Mouse (Mus musculus) CD8-positive naive resting alpha-beta T cell, adult 57 days (primary cell): ENCODE results near the gene Gm11938. TPM values are rescaled to one million over a fixed set of nuclear protein-coding genes. Genes with fewer than 3 reads are reported as not detected.

Experiments
- total RNA-seq: library from RNA; stranded (reverse); gene quantifications from one replicate; pipeline ENCODE4 v1.2.4, GENCODE M21; 2023

Gene Gm11938
- total RNA-seq, result not detected

GRCm38 (mm10) chr11:99603208-99603607 is at the start of gene Gm11938:
Gene Gm11938 (minus strand): TSS chr11:99603308.

GRCm38 (mm10) chr11:99650136-99650535 is 47.0 kb upstream of the Gm11938 start, which contains the start of gene Gm11555:
Gene Gm11555 (minus strand): TSS chr11:99650236.

DNA sequence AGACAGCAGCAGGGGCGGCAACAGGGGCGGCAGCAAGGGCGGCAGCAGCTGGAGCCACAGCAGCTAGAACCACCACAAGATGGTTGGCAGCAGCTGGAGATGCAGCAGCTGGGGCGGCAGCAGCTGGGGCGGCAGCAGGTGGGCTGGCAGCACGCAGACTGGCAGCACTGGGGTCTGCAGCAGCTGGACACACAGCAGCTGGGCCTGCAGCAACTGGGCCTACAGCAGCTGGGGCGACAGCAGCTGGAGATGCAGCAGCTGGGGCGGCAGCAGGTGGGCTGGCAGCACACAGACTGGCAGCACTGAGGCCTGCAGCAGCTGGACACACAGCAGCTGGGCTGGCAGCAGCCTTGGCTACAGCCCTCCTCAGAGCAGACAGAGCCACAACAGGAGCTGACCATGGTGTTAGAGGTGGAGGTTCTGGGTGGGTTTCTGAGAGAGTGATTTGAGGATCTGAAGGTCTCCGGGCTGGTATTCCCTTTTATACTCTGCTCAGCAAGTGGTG is 40.6 kb upstream of the Gm11938 start, which contains the start of gene Krtap4-7:
Krtap4-7 (minus strand) TSS at position 455 of the 505 bp plus-strand sequence.

GRCm38 (mm10) chr11:99634653-99635134 is 31.6 kb upstream of the Gm11938 start, which contains the start of gene Krtap4-2:
Gene Krtap4-2 (minus strand): TSS chr11:99635084.

GRCm38 (mm10) chr11:99628138-99628537 is 25.0 kb upstream of the Gm11938 start, which contains the start of gene Krtap4-1:
Gene Krtap4-1 (minus strand): TSS chr11:99628238.

GRCm38 (mm10) chr11:99620335-99620734 is 17.2 kb upstream of the Gm11938 start, which contains the start of gene Gm11562:
Gene Gm11562 (minus strand): TSS chr11:99620435.

DNA sequence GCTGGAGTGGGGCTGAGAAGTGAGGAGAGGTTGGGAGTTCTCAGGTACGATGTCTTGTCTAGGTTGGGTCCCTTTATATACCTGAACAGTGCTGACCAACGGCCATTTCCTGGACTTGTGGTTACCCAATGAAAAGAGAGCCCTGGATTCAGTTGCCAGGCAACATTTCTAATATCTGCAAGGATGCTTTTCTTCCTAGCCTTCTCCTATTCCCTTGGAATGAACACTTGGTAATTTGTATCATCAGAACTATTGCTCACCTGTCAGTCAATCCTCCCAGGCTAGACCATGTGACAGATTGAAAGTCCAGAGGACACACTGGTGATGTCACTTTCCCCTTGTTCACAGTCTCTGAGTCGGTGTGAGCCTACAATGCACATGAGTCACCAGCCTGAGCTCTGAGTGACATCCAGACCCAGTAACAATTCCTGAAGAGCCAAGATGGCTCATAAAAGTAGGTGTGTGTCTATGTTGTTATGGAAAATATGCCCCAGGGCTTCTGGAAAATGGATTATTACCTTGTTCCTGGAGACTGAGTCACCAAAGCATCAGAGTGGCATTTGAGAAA is 11.8 kb upstream of the Gm11938 start, which contains the start of gene Krtap2-4:
Krtap2-4 (minus strand) TSS at position 51 of the 568 bp plus-strand sequence.

GRCm38 (mm10) chr11:99610089-99610488 is 7.0 kb upstream of the Gm11938 start, which contains the start of gene Gm11937:
Gene Gm11937 (minus strand): TSS chr11:99610189.

DNA sequence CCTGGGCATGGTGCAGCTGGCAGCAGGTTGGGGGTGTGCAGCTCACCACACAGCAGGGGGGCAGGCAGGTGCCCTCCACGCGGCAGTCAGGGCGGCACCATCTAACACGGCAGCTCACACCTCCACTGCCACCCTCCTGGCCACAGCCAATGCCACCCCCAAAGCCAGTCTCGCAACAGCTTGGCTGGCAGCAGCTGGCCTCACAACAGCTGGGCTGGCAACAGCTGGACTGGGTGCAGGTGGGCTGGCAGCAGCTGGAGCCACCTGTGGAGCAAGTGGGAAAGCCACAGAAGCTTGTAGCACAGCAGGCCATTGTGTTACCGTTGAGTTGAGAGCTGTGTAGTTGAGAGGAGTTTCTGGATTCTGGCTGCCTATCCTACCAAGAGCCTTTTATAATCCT is 5.4 kb downstream of the Gm11938 start, which contains the start of gene Krtap9-3:
Krtap9-3 (minus strand) TSS at position 364 of the 400 bp plus-strand sequence.

DNA sequence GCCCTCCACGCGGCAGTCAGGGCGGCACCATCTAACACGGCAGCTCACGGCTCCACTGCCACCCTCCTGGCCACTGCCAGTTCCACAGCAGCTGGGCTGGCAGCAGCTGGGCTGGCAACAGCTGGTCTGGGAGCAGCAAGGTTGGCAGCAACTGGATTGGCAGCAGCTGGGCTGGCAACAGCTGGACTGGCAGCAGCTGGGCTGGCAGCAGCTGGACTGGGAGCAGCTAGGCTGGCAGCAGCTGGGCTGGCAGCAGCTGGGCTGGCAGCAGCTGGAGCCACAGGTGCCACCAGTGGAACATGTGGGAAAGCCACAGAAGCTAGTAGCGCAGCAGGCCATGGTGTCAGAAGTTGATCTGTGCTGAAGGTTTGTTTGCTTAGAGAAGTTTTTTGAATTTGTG is 12.1 kb downstream of the Gm11938 start, which contains the start of gene Krtap1-3:
Krtap1-3 (minus strand) TSS at position 359 of the 400 bp plus-strand sequence.

DNA sequence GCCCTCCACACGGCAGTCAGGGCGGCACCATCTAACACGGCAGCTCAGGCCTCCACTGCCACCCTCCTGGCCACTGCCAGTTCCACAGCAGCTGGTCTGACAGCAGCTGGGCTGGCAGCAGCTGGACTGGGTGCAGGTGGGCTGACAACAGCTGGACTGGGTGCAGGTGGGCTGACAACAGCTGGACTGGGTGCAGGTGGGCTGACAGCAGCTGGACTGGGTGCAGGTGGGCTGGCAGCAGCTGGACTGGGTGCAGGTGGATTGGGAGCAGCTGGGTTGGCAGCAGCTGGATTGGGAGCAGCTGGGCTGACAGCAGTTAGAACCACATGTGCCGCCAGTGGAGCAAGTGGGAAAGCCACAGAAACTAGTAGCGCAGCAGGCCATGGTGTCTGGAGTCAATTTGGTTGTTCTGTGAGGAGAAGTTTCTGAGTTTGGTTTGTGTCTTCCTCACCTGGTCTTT is 19.8 kb downstream of the Gm11938 start, which contains the start of gene Krtap1-4:
Krtap1-4 (minus strand) TSS at position 410 of the 460 bp plus-strand sequence.

GRCm38 (mm10) chr11:99580636-99581035 is 22.5 kb downstream of the Gm11938 start, which contains the start of gene Krtap1-5:
Gene Krtap1-5 (minus strand): TSS chr11:99581016.

GRCm38 (mm10) chr11:99566530-99566929 is 36.6 kb downstream of the Gm11938 start, which contains the start of gene Krtap3-1:
Gene Krtap3-1 (minus strand): TSS chr11:99566630.

DNA sequence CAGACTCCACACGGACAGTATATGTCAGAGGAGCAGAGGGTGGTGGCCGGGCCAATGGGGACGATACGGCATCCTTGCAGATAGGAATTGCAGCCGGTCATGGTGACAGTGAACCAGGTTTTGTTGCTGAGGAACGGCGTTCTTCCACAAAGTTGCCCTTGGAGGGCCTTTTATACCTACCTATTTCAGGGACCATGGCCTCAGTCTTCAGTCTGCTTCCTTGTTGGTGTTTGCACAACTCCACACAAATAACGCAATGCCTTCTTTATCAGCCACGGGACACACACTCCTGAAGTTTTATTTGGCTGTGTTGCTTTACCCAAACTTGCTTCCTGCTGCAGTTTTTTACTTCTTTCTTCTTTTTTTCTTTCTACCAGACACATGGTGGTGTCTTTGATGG is 43.7 kb downstream of the Gm11938 start, which contains the start of gene Gm11939:
Gm11939 (minus strand) TSS at position 101 of the 400 bp plus-strand sequence.

GRCm38 (mm10) chr11:99556753-99557152 is 46.4 kb downstream of the Gm11938 start, which contains the start of gene Krtap3-2:
Gene Krtap3-2 (minus strand): TSS chr11:99556853.

Other genes starting within 250 kb of the Gm11938 start
- not detected for gene Krt28, start 228.4 kb downstream of the Gm11938 start, total RNA-seq
- gene Krt10, start 213.9 kb downstream of the Gm11938 start, total RNA-seq, result 1.4 TPM
- gene Krt12, start 181.0 kb downstream of the Gm11938 start, total RNA-seq, result not detected
- not detected for gene Krt20, start 165.2 kb downstream of the Gm11938 start, total RNA-seq
- not detected for gene Krt23, start 110.2 kb downstream of the Gm11938 start, total RNA-seq
- not detected for gene Krt39, start 82.0 kb downstream of the Gm11938 start, total RNA-seq
- gene Krt40, start 60.1 kb downstream of the Gm11938 start, total RNA-seq, result not detected
- gene Krtap3-3, start 52.4 kb downstream of the Gm11938 start, total RNA-seq, result not detected
- not detected for gene Krtap3-2, start 46.5 kb downstream of the Gm11938 start, total RNA-seq
- not detected for gene Gm11939, start 43.8 kb downstream of the Gm11938 start, total RNA-seq
- not detected for gene Krtap3-1, start 36.7 kb downstream of the Gm11938 start, total RNA-seq
- not detected for gene Krtap1-5, start 22.3 kb downstream of the Gm11938 start, total RNA-seq
- not detected for gene Krtap1-4, start 19.7 kb downstream of the Gm11938 start, total RNA-seq
- not detected for gene Krtap1-3, start 12.0 kb downstream of the Gm11938 start, total RNA-seq
- not detected for gene Krtap9-3, start 5.2 kb downstream of the Gm11938 start, total RNA-seq
- not detected for gene Gm11937, start 6.9 kb upstream of the Gm11938 start, total RNA-seq
- not detected for gene Krtap2-4, start 11.5 kb upstream of the Gm11938 start, total RNA-seq
- gene Gm11562, start 17.1 kb upstream of the Gm11938 start, total RNA-seq, result not detected
- not detected for gene Krtap4-1, start 24.9 kb upstream of the Gm11938 start, total RNA-seq
- gene Krtap4-2, start 31.8 kb upstream of the Gm11938 start, total RNA-seq, result not detected
- not detected for gene Krtap4-7, start 40.8 kb upstream of the Gm11938 start, total RNA-seq
- gene Gm11555, start 46.9 kb upstream of the Gm11938 start, total RNA-seq, result not detected
- gene Gm11563, start 55.7 kb upstream of the Gm11938 start, total RNA-seq, result not detected
- gene Krtap4-6, start 62.7 kb upstream of the Gm11938 start, total RNA-seq, result not detected
- gene Gm14190, start 87.4 kb upstream of the Gm11938 start, total RNA-seq, result not detected
- not detected for gene Gm14180, start 131.0 kb upstream of the Gm11938 start, total RNA-seq
- not detected for gene Gm11595, start 169.6 kb upstream of the Gm11938 start, total RNA-seq
- not detected for gene Krtap4-8, start 177.4 kb upstream of the Gm11938 start, total RNA-seq
- not detected for gene Krtap4-9, start 181.9 kb upstream of the Gm11938 start, total RNA-seq
- gene Gm11596, start 190.2 kb upstream of the Gm11938 start, total RNA-seq, result not detected
- gene Gm11569, start 195.6 kb upstream of the Gm11938 start, total RNA-seq, result not detected
- not detected for gene Gm11554, start 201.1 kb upstream of the Gm11938 start, total RNA-seq
- gene Krtap4-13, start 206.6 kb upstream of the Gm11938 start, total RNA-seq, result not detected
- gene Gm11564, start 212.4 kb upstream of the Gm11938 start, total RNA-seq, result not detected
- not detected for gene 2300003K06Rik, start 234.8 kb upstream of the Gm11938 start, total RNA-seq
- gene Krtap4-16, start 248.3 kb upstream of the Gm11938 start, total RNA-seq, result not detected